Mouse (Mus musculus) limb, embryonic 14.5 days (tissue): Measurements from ENCODE around the gene Cdkn2a. TPM values are rescaled to one million over a fixed set of nuclear protein-coding genes. Genes with fewer than 3 reads are reported as not detected.

ENCODE experiments used
- ATAC-seq: fragments of 200-750 bp; cut with Nextera tagmentation; 2 replicates; pipeline ENCODE4 v1.8.0; 2017; ENCODE audit warnings: low read depth, moderate number of reproducible peaks, moderate TSS enrichment; ENCODE audit not compliant: low FRiP score
- DNase-seq: peaks from one replicate; pipeline ENCODE4 v3.0.0-alpha.2; 2015; ENCODE audit warnings: low spot score
- H3K27ac ChIP-seq: fragments of 300-500 bp; sonication (generic); replicated peaks from 2 replicates; pipeline ENCODE4 v1.5.1; 2014; ENCODE audit warnings: low read depth, mild to moderate bottlenecking, low read length, moderate library complexity, mixed read lengths
- H3K27me3 ChIP-seq: fragments of 300-500 bp; sonication (generic); 2 replicates; pipeline ENCODE4 v1.6.1; 2014; ENCODE audit warnings: low read length, mixed read lengths; ENCODE audit not compliant: control insufficient read depth, insufficient read depth
- H3K36me3 ChIP-seq: fragments of 300-500 bp; sonication (generic); 2 replicates; pipeline ENCODE4 v1.6.1; 2014; ENCODE audit warnings: mild to moderate bottlenecking, low read length, moderate library complexity, mixed read lengths; ENCODE audit not compliant: control insufficient read depth, insufficient read depth
- H3K4me1 ChIP-seq: fragments of 300-500 bp; sonication (generic); 2 replicates; pipeline ENCODE4 v1.6.1; 2014; ENCODE audit warnings: antibody characterized with exemption, low read length, mixed read lengths; ENCODE audit not compliant: control insufficient read depth, insufficient read depth
- H3K4me2 ChIP-seq: fragments of 300-500 bp; sonication (generic); replicated peaks from 2 replicates; pipeline ENCODE4 v1.6.1; 2014; ENCODE audit warnings: low read depth, mild to moderate bottlenecking, low read length, moderate library complexity; ENCODE audit not compliant: severe bottlenecking
- H3K4me3 ChIP-seq: fragments of 300-500 bp; sonication (generic); replicated peaks from 2 replicates; pipeline ENCODE4 v1.5.1; 2014; ENCODE audit warnings: low read length
- H3K9ac ChIP-seq: fragments of 300-500 bp; sonication (generic); 2 replicates; pipeline ENCODE4 v1.6.1; 2014; ENCODE audit warnings: mild to moderate bottlenecking, low read depth, low read length, moderate library complexity; ENCODE audit not compliant: severe bottlenecking
- H3K9me3 ChIP-seq: fragments of 300-500 bp; sonication (generic); 2 replicates; pipeline ENCODE4 v1.6.1; 2016; ENCODE audit warnings: low read length; ENCODE audit not compliant: control insufficient read depth
- POLR2A ChIP-seq: fragments of 200-500 bp; IDR thresholded peaks from 2 replicates; pipeline ENCODE4 v1.8.0; 2012; ENCODE audit warnings: inconsistent platforms, mild to moderate bottlenecking, moderate library complexity, borderline replicate concordance; ENCODE audit not compliant: insufficient read depth, insufficient read length; ENCODE audit errors: extremely low read depth
- WGBS: fragments of 180-500 bp; shearing (Covaris S2); extraction: QIAGEN DNeasy Blood & Tissue Kit; methylation state at CpG from one replicate; pipeline ENCODE4 v1.1.7; 2014; 5-methylcytosine and 5-hydroxymethylcytosine counted together
- polyA plus RNA-seq, 2 experiments: library from polyadenylated mRNA; depleted of rRNA in 1 of 2; stranded (reverse) in 1 of 2; unstranded in 1 of 2; fragments of >200 nt; fragmentation: Nextera tagmentation in 1 of 2; extraction: Ambion mirVana in 1 of 2; gene quantifications; 2 replicates each; pipeline versions ENCODE4 v1.2.1 to v1.2.3; 2012 to 2014

Cdkn2a gene
- polyA plus RNA-seq, 2 experiments = 0.47 TPM; not detected in 1

GRCm38 (mm10) chr4:89272101-89272718 lies 22.2 kb downstream of the Cdkn2a start:
- H3K4me2 ChIP-seq = no peak overlapping the region
- H3K27me3 ChIP-seq = peaks cover 75% of the 10 kb centered on the region
- H3K36me3 ChIP-seq = no peaks in the 10 kb centered on the region
- DNase-seq (no peak), ATAC-seq (no peak)
- 4% methylated on average over 18 of the region's 18 CpGs for WGBS
- H3K4me3 ChIP-seq = no peak overlapping the region
- TF ChIP-seq POLR2A = no peak
- H3K9me3 ChIP-seq = no peaks in the 10 kb centered on the region; the same call in 1 of the 2 replicates
- no peak overlapping the region for H3K27ac ChIP-seq
- no peaks in the 10 kb centered on the region for H3K4me1 ChIP-seq
- no peak overlapping the region for H3K9ac ChIP-seq

- 71% methylated on average over 1 of the region's 1 CpGs for WGBS
These were observed 36.7 kb downstream of the Cdkn2a start for GRCm38 (mm10) chr4:89257768-89258167.

GRCm38 (mm10) chr4:89234446-89234845 lies 60.0 kb downstream of the Cdkn2a start:
- no peaks in the 10 kb centered on the region for H3K36me3 ChIP-seq
- H3K9me3 ChIP-seq = no peaks in the 10 kb centered on the region
- TF ChIP-seq POLR2A = no peak
- no peak overlapping the region for H3K27ac ChIP-seq
- no peaks in the 10 kb centered on the region for H3K27me3 ChIP-seq
- no peak overlapping the region for H3K4me3 ChIP-seq
- no peaks in the 10 kb centered on the region for H3K4me1 ChIP-seq
- DNase-seq = no peak
- no peak overlapping the region for H3K4me2 ChIP-seq
- H3K9ac ChIP-seq = no peak overlapping the region
- 88% methylated on average over 8 of the region's 8 CpGs for WGBS
- no peak for ATAC-seq

More at GRCm38 (mm10) chr4:89257768-89258167, 36.7 kb downstream of the Cdkn2a start:
- no peaks in the 10 kb centered on the region for H3K9me3 ChIP-seq
- H3K36me3 ChIP-seq = no peaks in the 10 kb centered on the region
- H3K4me3 ChIP-seq = no peak overlapping the region
- H3K9ac ChIP-seq = no peak overlapping the region
- no peak for TF ChIP-seq POLR2A
- H3K27me3 ChIP-seq = no peaks in the 10 kb centered on the region
- H3K4me1 ChIP-seq = no peaks in the 10 kb centered on the region
- H3K4me2 ChIP-seq = no peak overlapping the region
- DNase-seq (no peak), ATAC-seq (no peak)
- no peak overlapping the region for H3K27ac ChIP-seq

Other genes starting within 250 kb of the Cdkn2a start
- 33.5 and 36.4 TPM in 2 replicates for gene Mtap, start 157.5 kb downstream of the Cdkn2a start, polyA plus RNA-seq (2012; rRNA removed)
- gene Mtap, start 157.5 kb downstream of the Cdkn2a start, polyA plus RNA-seq (2014; fragmentation: Nextera tagmentation; extraction: Ambion mirVana) = 74.1 and 79.1 TPM in 2 replicates
- 1.4 and 1.8 TPM in 2 replicates for gene Cdkn2b, start 16.4 kb upstream of the Cdkn2a start, polyA plus RNA-seq (2012; rRNA removed)
- gene Cdkn2b, start 16.4 kb upstream of the Cdkn2a start, polyA plus RNA-seq (2014; fragmentation: Nextera tagmentation; extraction: Ambion mirVana) = 3.0 and 4.4 TPM in 2 replicates